Mouse (Mus musculus) ovary, postnatal 10 days (tissue): Measurements from ENCODE around the gene D7Ertd443e.

Experiments used
- DNase-seq: peaks from one replicate; pipeline ENCODE4 v3.0.0; 2022; ENCODE audit warnings: low spot score

Gene D7Ertd443e

GRCm38 (mm10) chr7:134227101-134227500 lies 158.4 kb downstream of the D7Ertd443e start:
- DNase-seq = no peak

- no peak for DNase-seq
Observed at GRCm38 (mm10) chr7:134226231-134226630, 159.2 kb downstream of the D7Ertd443e start.

- peak; percentile 74 for DNase-seq
Observed at GRCm38 (mm10) chr7:134224741-134225612, 160.5 kb downstream of the D7Ertd443e start.

- peak; percentile 31 for DNase-seq
Observed at GRCm38 (mm10) chr7:134224421-134224740, 161.1 kb downstream of the D7Ertd443e start.

- DNase-seq = peak; percentile 81
Observed at GRCm38 (mm10) chr7:134223444-134224161, 161.9 kb downstream of the D7Ertd443e start.
